Mouse (Mus musculus): Measurements from ENCODE around the gene Arhgef15.
"Not testable (repeated sequence)": the region's sequence is repeated elsewhere in the genome, so short reads cannot be mapped to it uniquely, and the experiment has no call there.

Arhgef15 gene

DNA sequence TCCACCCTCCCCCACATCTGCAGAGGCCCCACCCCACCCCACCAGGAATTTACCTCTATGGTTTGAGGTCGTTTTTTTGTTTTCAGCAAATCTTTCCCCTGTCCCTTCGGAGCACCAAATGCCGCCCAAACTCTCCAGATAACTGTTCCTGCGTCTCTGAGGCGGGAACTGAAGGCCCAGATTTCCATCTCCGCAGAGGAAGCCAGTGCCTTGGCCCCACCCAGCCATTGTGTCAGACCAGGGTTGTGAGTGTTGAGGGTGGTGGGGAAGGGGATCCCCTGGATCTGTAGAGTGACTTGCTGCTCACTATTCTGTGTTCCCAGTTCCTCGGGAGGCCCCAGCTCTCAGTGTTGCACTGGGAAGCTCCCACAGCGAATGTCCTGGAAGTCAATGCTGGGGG, at the start of gene Arhgef15:
TSS of gene Arhgef15 (minus strand) at position 173 of the 400 bp plus-strand sequence.
- peak; percentile 60 for DNase-seq

DNA sequence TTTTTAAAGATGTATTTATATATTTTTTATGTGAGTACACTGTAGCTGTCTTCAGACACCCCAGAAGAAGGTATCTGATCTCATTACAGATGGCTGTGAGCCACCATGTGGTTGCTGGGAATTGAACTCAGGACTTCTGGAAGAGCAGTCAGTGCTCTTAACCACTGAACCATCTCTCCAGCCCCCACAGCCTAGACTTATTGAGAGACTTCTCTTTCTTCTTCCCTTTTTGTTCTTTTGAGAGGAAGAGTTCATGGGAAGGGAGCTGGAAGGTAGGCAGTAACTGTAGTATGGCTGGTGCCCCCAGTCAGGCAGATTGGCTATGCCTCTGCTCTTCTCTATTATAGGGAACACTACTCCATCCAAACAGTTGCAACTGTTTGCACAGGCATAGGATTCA, 49.3 kb upstream of the Arhgef15 start:
- not testable (repeated sequence) for DNase-seq

DNA sequence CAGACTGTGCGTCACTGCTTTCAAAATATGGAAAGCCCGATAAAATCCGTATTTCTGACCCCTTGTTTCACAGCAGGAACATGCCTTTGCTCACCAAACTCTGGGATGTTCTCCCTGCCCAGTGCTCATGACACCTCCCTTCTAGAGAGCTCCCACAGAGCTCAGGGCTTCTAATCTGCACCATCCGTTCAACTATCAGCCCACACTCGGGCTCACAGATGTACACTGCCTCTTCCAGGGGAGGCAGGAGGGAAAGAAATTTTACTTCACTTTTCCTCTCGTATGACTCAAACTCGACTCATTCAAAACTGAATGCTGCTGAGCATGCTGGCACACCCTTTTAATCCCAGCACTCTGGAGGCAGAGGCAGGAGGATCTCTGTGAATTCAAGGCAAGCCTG, 47.9 kb upstream of the Arhgef15 start:
- DNase-seq = no peak

DNA sequence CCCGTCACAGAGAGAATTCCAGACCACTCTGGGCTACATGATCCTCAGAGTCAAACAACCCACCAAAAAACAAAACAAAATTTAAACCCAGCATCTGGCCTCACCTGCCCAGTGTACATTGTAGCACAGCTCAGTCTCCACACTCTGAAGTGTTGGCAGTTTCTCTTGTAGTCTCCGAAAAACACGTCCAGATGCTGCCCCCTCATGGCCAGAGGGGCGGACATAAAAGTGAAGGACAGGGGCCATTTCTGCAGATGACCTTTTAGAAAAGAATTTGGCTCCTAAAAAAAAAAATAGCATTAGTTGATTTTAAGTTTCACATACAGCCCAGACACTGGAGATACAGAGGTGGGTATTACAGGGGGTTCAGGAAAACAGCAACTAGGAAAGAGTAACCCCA, 46.3 kb upstream of the Arhgef15 start:
- peak; percentile 32 for DNase-seq

DNA sequence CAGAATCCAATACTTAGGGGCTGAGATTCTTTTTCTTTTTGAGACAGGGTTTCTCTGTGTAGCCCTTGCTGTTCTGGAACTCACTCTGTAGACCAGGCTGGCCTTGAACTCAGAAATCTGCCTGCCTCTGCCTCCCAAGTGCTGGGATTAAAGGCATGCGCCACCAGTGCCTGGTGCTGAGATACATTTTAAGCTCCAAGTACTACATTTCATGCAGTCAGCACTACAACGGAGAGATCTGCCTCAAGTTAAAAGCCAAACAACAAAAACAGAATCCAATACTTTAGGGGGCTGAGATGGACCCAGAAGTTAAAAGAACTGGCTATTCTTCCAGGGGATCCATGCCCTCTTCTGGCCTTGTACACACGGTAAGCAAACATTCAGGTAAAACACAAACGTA, 45.5 kb upstream of the Arhgef15 start:
- DNase-seq = not testable (repeated sequence)

DNA sequence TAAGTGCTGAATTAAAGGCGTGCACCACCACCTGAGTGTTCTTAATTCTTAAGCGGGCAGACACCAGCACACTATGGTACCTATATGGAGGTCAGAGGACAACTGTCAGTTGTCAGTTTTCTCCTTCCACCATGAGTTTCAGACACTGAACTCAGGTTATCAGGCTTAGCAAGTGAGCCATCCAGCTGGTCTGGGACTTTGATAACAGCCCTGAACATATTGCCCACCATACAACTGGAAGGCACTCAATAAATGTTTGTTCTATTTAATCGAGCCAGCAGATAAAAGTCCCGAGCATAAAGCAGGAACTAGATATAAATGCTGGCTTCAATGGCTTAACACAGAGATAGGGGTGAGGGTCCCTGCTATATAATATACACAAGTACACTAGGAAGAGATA, 39.8 kb upstream of the Arhgef15 start:
- no peak for DNase-seq

DNA sequence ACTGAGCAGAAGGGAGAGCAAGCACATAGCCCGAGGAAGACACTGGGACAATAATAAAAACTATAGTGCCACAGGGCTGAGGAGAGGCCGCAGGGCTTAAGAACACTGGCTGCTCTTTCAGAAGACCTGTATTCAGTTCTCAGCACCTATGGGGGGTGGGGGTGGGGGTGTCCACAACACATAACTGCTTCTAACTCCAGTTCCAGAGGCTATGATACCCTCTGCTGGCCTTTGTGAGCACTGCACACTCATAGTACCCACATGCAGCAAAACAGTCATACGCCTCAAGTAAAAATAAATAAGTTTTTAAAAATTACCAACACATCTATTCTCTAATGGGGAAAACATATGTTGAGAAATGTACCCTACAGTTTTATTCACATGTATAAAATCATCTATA, 37.1 kb upstream of the Arhgef15 start:
- no peak for DNase-seq

DNA sequence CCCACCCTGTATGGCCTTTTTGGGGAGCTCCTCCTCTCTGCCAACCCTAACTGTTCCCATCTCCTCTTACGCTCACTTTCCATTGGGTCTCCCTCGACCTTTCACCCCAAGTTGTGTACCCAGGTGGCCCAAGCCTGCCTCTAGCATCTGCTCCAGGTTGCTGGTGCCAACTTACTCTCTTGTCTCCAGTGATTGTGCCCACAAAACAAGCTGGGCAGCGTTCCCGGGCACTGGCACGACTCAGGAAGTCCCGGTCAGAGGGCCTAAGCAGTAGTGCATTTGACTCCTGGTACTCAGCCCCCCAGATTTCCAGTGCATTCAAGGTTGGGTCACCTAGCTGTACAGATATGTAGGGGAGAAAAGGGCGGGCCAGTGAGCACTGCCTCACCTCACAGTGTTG, 35.8 kb upstream of the Arhgef15 start:
- DNase-seq = no peak

DNA sequence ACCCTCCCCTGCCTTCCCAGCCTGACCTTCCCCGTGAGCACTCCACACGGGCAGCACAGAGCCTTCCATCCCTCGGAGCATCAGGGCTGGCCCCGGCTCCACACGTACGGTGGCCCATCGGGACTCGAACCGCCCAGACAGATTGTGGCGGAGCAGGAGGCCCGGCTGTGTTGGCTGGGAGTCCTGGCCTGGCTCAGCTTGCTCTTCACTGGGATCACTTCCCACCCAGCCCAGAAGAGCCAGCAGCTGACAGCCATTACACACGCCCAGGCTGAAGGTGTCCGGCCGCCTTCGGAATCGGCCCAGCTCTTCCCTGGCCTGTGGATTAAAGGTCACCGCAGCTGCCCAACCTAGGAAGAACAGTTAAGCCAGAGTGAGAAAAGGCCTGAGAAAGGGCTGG, 31.1 kb upstream of the Arhgef15 start:
- peak; percentile 40 for DNase-seq

DNA sequence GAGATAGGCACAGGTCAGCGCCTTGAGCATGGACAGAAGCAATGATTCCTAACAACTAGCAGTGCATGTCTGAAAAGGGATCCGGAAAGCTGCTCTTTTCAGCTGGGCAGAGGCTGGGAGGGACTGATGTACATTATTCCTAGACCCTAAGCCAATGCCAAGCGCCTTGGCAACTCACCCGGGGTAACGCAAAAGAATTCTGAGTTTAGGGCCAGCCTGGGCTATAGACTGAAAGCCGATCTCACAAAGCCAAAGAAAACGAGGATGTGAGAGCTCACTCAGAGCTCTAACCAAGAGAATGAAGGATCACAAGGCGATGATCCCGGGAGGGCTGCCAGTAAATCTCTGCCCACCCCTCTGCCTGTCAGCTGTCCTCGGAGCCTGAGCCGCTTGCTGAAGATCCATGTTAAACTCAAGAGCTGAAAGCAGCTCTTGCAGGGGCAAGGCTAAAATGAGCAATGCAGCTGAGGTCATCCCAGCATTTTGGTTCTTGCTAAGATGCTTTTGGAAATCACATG, 30.1 kb upstream of the Arhgef15 start:
- DNase-seq = no peak

DNA sequence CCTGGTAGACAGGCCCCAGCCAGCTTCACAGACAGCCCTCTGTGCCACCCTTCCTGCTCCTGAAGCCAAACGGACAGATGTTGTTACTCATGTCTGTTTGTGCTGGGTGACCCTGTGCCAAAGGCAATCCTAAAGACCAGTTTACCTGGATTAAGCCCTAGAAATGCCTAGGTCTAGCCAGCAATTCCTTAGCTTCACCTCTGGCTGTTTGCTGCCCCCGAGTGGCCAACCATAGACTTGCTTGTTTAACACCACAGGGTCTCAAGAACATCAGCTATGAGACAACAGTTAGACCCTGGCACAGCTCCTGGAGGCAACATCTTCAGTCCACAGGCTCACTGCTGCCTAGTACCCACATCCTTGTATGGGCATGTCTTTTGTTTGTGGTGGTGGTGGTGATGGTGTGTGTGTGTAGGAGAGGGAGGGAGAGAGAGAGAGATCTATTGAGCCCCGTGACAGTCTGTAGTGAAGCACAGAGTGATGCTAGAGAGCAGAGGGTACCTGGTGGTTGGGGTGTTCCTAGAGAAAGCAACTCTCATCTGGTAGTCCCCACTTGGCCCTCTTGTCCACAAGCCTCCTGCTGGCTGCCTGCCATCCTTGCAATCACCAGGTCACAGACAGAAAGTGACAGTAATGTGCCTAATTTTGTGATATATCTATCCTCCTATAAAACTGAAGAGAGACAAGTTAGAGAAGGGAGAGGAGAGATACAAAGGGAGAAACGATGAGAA, 25.5 kb upstream of the Arhgef15 start:
- DNase-seq = peak; percentile 88

DNA sequence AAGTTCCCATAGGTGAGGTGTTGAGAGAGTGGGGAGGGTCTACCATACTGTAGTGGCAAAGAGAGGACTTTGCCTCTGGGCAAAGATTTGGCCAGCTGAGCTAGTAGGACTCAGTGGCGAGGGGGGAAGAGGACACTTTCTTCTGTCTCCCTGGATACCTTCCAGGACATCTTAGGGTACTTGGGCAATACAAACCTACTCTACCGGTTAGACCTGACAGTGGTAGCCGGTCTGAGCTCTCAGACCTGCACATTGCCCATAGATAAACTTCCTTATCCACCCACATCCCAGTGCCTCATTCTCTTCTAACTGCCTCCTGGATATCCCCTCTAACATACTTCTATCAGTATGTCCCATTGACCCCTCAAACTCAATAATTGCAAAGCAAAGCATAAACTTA, 23.6 kb upstream of the Arhgef15 start:
- DNase-seq = no peak

DNA sequence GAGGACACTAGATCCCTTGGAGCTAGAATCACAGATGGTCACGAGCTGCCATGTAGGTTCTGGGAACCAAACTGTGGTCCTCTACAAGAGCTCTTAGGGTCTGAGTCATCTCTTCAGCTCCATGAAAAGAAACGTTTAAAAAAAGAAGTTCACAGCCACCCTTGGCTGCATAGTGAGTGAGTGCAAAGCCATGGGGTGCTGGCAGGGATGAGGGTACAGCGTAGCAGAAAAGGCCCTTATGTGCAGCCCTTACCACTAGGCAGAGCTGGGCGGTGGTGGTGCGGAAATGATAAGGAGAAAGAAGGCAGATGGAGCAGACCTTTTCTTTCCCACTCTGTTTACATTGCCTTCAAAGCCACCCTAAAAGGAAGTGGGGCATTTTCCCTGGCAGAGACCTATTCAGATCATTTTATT, 22.0 kb upstream of the Arhgef15 start:
- DNase-seq = no peak

DNA sequence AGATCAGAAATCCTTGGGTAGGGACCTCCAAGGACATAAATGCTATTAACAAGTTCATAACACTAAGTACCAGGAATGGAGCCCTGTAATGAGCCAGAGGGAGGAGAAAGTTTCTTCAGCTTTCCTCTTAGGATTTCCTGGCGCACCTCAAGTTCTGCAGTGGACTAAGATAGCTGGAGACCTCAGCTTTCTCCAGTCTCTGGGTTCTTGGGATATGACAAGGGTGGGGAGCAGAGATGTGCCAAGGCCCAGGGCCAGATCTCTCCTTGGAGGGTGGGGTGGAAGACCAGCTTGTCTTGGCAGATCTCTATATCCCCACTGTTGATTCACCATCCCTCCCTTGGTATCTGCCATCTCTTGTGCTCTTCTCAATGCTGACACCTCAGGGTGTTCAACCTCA, 18.3 kb upstream of the Arhgef15 start:
- DNase-seq = no peak

DNA sequence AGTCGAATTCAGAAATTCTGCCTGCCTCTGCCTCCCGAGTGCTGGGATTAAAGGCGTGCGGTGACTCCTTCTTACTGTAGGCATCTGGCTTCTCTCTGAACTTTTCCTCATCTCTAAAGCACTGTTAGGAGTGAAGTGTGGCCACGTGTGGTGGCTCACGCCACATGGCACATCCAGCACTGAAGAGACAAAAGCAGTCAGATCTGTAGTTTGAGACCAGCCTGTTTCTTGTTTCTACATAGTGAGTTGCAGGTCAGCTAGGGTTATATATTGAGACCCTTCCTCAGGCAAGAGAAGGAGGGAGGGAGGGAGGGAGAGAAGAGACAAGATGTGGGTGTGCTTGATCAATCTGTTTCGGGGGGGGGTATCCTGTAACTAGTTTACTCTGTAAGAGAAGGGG, 17.8 kb upstream of the Arhgef15 start, which contains the start of gene Rangrf:
TSS of gene Rangrf (minus strand) at position 101 of the 400 bp plus-strand sequence.
- no peak for DNase-seq

DNA sequence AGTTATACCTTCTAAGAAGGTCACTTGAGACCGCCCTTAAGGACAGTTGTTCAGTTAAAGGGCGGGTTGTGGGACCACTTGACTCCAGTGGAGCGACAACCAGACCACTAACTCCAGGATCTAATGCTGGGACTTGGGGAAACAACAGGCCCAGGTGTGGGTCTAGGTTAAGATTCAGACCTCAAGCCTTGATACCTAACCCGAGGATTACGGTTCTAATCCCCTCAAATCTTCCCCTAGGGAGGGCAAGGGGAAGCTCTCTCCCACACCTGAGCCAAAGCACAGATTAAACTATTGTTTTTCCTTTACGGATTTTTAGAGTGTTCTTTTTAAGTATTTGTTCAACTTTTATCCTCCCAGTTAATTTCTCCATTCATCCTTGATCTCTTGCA, 16.8 kb upstream of the Arhgef15 start:
- no peak for DNase-seq

DNA sequence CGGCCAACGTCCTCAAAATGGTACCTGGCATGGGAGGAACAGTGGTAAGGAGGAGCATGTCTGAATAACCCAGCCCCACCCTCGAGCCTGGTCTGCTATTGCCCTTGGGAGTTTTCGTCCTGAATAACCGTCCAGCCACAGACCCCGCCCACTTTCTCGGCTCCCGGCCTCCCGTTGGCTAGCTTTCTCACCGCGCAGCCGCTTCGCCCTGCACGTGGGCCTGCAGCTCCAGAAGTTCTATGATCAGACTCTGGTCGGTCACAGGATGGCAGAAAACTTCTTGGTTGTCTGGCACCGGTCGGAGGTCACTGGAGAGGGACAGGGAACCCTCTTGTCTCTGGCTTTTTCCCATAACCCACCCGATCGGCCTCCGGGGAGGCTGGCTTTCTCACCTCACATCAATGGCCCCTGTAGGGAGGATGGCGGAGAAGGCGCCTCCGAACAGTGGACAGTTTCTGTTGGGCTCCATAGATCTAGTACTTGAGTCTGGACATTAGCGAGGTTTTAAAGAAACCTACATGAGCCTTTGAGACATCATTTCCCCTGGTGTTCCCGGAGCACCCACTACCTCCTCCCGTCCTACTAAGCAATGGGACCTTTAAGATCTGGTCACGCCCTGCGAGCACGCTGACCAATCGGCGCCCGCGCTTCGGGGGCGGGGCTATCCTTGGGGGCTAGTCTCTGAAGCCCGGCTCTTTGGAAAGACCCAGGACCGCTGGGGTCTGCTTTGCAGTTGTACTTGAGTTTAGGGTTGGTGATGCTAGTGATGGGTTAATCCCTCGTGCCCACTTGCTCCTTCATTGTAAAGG, 16.2 kb upstream of the Arhgef15 start:
- peak; percentile 93 for DNase-seq

DNA sequence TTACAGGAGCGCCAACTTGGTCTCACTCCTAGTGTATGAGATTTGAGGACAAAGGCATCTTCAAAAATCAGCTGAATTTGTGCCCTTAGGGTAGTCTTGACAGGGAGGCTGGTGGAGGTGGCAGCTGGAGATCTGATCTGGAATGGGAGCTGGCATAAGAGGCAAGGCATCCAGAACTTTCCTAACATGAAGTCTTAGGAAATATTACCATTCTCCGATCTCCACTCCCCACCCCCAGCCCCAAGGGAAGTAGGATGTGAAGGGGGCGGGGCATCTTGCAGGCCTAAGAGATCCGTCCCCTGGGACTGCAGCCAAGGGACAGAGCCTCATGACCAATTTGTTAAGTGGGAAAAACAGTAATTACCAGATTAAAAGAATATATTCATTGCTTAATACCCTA, 13.0 kb upstream of the Arhgef15 start:
- peak; percentile 76 for DNase-seq

DNA sequence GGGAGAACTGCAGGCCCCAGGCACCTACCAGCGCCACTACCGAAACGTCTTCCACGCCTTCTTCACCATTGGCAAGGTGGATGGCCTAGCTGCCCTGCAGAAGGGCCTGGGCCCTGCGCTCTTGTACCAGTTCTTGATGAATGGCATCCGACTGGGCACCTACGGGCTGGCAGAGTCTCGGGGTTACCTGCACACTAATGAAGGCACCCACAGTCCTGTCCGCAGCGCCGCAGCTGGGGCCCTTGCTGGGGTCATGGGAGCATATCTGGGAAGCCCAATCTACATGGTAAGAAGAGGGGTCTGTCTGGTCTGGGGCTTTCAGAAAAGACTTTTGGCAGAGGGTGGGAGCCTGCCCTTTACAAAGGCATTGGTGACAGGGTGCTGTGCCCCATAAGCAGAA, 11.5 kb upstream of the Arhgef15 start:
- DNase-seq = no peak

DNA sequence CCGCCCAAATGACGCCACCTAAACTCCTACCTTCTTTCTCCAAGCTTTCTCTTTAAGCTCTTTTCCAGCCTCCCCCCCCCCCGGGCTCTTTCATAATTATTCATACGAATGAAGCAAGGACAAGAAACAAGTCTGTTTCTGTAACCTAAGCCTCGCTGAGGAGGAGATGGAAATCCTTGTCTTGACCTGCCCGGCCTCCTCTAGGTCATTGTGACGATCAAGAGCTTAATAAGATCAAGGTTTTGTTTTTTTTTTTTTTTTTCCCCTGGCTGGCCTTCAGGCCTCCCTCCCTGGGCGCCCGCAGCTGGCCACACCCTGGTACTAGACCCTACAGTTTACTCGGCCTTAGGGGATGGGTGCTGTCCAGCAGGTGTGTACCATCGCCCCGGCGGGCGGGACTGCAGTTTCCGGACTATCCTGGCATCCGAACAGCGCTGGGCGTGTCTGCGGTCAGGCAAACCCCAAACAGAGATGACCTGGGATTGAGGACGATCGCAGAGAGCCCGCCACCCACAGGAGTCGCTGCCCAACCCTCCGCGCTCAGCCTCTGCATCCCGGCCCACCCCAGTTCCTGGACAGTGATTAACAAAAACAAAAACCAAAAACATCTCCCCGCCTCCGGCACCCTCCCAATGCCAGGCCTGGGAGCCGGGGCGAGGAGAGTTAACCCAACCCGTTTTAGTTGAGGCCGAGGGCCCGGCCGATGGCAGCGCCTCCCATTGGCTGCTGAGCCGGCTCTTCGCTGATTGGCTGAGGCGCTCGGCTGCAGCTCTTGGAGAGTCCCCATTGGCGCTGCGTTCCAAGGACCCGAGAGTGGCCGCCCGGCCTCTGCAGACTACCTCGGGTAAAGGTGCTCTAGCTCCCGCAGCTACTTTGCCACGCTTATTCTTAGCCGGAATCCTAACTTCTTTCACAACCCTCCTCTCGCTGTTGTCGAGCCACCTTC, 10.3 kb upstream of the Arhgef15 start, which contains the start of gene Slc25a35:
TSS of gene Slc25a35 (plus strand) at position 795 of the 946 bp plus-strand sequence.
- peak; percentile 95 for DNase-seq

DNA sequence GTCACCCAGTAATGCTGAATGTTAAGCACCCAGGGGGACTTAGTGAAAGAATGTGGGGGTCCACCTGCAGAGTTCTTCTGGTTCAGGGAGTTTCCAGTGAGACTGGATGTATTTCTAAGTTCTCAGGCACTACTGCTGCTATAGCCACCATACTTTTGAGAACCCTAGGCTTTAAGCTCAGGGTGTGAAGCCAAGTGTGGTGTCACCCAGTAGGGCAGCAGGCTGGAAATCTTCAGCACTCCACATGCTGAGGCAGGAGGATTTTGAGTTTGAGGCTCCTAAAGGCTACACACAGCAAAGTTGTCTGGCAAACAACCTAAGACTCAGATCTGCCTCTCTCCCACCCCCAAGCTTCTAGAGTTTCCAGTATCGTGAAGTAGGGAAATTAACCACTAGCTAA, 9.3 kb upstream of the Arhgef15 start:
- DNase-seq = no peak

DNA sequence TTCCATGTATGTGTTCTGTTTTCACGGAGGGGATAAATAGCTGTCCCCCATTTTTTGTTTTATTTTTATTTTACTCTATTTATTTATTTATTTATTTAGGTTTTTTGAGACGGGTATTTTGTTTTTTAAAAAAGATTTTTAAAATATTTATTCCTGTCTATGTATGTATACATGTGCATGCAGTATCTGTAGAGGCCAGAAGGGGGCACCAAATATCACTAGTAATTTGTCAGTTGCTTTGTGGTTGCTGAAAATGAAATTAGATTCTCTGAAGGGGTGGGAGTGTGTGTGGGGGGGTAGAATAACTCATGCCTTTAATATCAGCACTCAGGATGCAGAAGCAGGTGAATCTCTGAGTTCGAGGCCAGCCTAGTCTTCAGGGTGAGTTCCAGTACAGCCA, 8.6 kb upstream of the Arhgef15 start:
- DNase-seq = peak; percentile 84

DNA sequence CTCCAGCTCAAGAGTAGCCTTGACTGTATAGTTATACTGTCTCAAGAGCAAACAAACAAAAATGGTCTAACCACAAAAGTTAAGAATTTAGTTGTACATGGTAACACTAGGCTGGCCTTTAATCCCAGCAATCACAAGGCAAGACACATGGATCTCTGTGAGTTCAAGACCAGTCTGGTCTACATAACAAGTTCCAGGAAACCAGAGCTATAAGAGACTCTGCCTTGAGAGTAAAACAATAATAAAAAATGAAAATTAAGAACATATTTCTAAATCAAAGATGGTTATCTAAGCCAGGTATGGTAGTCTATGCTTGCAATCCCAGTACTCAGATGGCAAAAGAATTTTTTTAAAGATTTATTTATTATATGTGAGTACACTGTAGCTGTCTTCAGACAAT, 7.8 kb upstream of the Arhgef15 start:
- no peak for DNase-seq
